Mouse (Mus musculus) left cerebral cortex, adult 2 months (tissue): ENCODE results near the gene Tk2. TPM values are rescaled to one million over a fixed set of nuclear protein-coding genes. Genes with fewer than 3 reads are reported as not detected.
A peak's percentile ranks its signal among the peaks of the same experiment; 100 is the strongest.
"Not testable (repeated sequence)": the region's sequence is repeated elsewhere in the genome, so short reads cannot be mapped to it uniquely, and the experiment has no call there.

Experiments
- DNase-seq, 2 experiments: peaks; one replicate each; pipeline ENCODE4 v3.0.0; 2021 to 2022; ENCODE audit warnings: low spot score in 2 of 2, mixed read lengths in 1 of 2; ENCODE audit errors: extremely low spot score in 1 of 2
- H3K27ac ChIP-seq: fragments of 200-600 bp; 2 replicates; pipeline ENCODE4 v1.8.1; 2022
- H3K4me3 ChIP-seq: fragments of 200-600 bp; 2 replicates; pipeline ENCODE4 v1.8.1; 2022
- CTCF ChIP-seq: fragments of 200-600 bp; IDR thresholded peaks from 2 replicates; pipeline ENCODE4 v1.8.1; 2022; ENCODE audit warnings: antibody characterized with exemption, mild to moderate bottlenecking, moderate library complexity
- intact Hi-C: fragments of 180-260 bp; cut with DNase I; formaldehyde crosslinking; loops from one replicate; pipeline ENCODE4 v1.15.1; 2025
- long read RNA-seq, 2 experiments: library from polyadenylated mRNA; stranded (forward); transcript quantifications; one replicate each; pipeline ENCODE4 v2.0.0; 2021; ENCODE audit warnings: borderline mapping rate in 2 of 2
- total RNA-seq, 2 experiments: library from RNA; stranded (reverse); gene quantifications; 2 replicates each; pipeline ENCODE4 v1.2.3; 2021

Tk2 gene
- 10 to 100 TPM; 40.3 to 41.6 TPM for total RNA-seq
- long read RNA-seq, experiment 1, transcript Tk2-201 (10 exons, 2,406 nt) = major isoform, 36 of 74 reads
- long read RNA-seq, experiment 1, transcript Tk2-202 (9 exons, 2,312 nt) = minor isoform, 12 of 74 reads
- long read RNA-seq, experiment 1, partial matches to known transcripts = 2 of 74 reads
- long read RNA-seq, experiment 1, other reads (novel, unspliced or antisense) = 23 of 74 reads
- long read RNA-seq, experiment 2, transcript Tk2-201 (10 exons, 2,406 nt) = major isoform, 28 of 66 reads
- long read RNA-seq, experiment 2, transcript Tk2-202 (9 exons, 2,312 nt) = minor isoform, 8 of 66 reads
- long read RNA-seq, experiment 2, partial matches to known transcripts = 2 of 66 reads
- long read RNA-seq, experiment 2, other reads (novel, unspliced or antisense) = 28 of 66 reads

DNA sequence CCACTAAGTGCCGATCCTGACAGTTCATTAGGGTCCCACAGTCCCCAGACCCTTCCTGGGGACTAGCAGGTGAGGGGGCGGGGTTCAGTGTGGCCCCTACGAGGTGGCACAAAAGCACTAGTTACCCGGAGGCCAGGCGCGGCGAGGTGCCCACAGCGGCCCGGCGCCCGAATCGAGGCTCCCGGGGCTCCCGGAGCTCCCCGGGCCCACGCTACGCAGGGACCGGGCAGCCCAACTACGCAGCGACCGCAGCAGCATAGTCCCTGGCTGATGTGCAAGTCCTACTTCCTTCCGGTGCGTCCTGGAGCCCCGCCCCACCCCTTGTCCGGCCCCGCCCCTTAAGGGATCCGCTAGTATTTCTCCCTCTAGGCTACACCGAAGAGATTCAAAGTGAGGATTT, at the start of gene Tk2:
TSS of gene Tk2 (minus strand) at position 283 of the 400 bp plus-strand sequence.
- Histone ChIP-seq H3K27ac (peak within 1 kb of the TSS; percentile 89), H3K4me3 (peak within 1 kb of the TSS; percentile 88)
- no peak for TF ChIP-seq CTCF
- intact Hi-C loops = no loop called here
- DNase-seq = peak; percentile 72 to 73

DNA sequence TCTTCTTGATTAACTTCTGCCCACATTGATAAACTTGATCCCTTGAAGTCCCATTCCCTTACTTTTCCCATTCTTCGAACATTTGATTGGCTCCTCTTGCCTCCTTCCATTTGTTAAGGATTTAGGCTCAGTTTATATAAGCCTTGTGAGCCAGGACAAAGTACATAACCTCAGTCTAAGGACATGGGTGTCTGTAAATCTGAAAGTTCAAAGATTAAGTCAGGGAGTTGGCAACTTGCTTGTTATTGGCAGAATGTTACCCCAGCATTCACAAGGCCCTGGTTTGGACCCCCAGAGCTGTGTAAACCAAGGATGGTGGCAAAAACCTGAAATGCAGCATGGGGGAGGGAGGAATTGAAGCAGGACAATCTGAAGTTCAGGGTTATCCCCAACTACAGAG, 46.0 kb upstream of the Tk2 start:
- no peak for DNase-seq
- TF ChIP-seq CTCF = no peak
- Histone ChIP-seq H3K4me3 (no peak overlapping the region), H3K27ac (no peak overlapping the region)
- intact Hi-C loops = no loop called here

DNA sequence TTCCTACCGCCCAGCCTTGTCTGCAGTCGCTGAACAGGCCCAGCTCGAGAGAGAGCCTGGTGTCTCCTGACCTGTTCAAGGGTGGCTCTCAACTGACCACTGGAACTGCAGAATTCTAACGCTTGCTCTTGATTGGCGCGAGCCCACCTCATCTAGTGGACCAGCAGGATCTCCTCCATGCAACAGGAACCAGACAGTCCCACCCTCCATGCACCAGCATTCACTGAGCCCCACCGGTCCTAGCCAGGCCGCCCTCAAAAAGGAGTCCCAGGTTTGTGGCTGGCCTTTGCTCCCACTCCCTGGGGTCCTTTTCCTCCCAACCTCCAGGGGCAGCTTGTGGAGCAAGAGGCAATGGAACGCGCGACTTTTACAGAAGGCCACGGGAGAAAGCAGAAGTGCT, 44.7 kb upstream of the Tk2 start, which contains the start of gene Cmtm2a:
TSS of gene Cmtm2a (minus strand) at position 101 of the 400 bp plus-strand sequence.
- H3K4me3 ChIP-seq, H3K27ac ChIP-seq, DNase-seq, intact Hi-C loops: not testable (repeated sequence)

DNA sequence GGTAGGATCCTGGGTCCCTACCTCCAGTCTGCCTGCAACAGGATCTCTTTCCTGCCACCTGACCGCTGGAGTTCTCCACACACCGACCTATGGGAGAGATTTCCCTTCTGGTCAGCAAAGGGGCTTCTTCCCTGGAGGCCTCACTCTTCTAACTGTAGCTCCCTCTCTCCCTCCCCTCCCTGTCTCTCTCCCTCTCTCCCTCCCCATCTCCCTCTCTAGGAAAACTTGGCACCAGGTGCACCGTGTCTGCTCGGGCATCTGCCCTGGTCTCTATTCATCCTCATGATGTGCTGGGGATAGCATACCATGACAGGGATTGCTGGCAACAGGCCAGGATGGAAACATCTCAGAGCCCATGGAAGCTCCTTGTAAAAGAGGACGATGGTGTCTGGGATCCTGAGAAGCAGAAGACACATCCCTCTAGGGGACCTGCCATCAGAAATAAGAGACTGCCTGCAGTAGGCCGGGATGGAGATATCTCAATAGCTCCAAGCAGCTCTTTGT, 20.6 kb upstream of the Tk2 start:
- no peak for TF ChIP-seq CTCF
- intact Hi-C loops = no loop called here
- no peak overlapping the region for H3K4me3 ChIP-seq
- no peak overlapping the region for H3K27ac ChIP-seq
- DNase-seq = no peak

DNA sequence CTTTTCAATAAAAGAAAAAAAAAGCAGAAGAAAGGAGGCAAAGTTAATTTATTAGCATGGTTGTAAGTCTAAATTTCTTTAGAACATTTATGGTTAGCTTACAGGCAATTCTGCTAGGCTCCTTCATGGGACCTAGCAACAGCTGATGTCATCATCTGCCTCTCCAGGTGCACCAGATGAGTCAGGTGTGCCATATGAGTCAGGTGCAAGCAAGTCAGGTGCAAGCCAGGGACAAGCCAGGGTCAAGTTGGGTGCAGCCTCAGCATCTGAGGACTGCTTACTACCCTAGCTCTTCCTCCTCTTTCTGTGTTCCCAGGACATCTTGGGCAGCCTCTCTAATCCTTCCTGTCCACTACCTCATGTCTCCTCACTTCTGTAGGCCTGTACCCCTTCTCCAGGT, 20.0 kb upstream of the Tk2 start:
- intact Hi-C loops = no loop called here
- no peak for TF ChIP-seq CTCF
- DNase-seq = no peak
- Histone ChIP-seq H3K27ac (no peak overlapping the region), H3K4me3 (no peak overlapping the region)

DNA sequence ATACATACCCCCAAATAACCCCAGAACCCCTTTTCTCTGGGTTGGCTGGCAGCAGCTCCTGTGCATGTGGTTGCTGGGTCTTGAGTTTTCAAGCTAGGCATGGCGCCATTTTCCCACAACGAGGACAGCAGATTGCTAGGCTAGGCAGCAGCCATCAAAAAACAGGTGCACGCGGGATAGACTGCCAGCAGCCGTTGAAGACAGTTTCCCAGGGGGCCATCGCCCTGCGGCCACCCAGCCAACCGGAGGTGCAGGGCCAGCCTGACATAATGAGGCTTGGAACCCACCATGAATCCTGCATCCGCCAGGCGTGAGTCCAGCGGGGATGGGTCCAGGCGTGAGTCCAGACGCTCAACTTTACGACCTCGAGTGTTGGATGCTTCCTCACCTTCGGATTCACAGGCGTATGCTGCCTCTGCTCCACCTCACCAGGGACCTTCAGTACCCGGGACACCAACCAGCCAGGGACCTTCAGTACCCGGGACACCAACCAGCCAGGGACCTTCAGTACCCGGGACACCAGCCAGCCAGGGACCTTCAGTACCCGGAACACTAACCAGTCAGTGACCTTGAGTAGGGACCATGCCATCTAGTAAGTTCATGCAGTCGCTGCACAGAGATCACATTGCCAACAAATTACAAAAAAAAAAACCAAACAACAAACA, 16.0 kb upstream of the Tk2 start:
- H3K27ac ChIP-seq, intact Hi-C loops, DNase-seq, H3K4me3 ChIP-seq: not testable (repeated sequence)

DNA sequence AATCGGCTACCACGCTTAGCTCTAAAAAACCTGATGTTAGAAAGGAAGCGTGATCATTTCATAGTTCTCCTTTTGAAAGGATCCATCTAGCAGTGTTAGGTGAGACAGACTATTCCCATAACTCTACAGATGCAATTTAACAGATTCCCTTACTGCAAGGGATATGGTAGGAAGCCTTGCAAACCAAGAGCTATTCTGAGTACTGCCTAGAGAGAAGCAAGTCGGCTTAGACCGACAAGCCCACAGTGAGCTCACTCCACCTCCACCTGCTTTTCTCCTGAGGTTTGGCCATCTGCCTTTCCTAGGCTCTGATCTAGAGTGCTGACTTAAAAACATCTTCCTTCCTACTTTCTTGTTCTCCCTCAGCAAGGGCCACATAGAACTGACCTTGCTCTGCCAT, 13.4 kb upstream of the Tk2 start:
- DNase-seq, H3K4me3 ChIP-seq, intact Hi-C loops: not testable (repeated sequence)
- H3K27ac ChIP-seq = peak overlapping the region; percentile 34; the same call in 1 of the 2 replicates

DNA sequence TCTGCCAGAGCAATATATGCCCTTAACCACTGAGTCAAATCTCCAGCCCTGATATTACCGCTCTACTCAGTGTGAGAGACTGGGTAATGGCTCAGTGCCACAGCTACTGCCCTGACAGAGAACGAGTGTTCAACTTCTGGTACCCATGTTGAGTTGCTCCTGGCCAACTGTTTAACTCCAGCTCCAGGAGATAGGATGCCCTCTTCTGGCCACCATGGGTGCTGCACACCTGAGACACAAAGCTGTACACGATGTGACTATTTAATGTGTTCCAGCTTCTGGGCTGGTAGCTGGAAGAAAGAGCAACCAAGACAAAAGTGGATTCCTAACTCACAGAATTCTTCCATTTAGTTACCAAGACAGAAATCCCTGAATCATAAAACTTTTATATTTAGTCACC, 4.7 kb upstream of the Tk2 start:
- H3K4me3 ChIP-seq = no peak overlapping the region
- DNase-seq = no peak
- no peak overlapping the region for H3K27ac ChIP-seq
- intact Hi-C loops = no loop called here
- peak; percentile 26 for TF ChIP-seq CTCF

DNA sequence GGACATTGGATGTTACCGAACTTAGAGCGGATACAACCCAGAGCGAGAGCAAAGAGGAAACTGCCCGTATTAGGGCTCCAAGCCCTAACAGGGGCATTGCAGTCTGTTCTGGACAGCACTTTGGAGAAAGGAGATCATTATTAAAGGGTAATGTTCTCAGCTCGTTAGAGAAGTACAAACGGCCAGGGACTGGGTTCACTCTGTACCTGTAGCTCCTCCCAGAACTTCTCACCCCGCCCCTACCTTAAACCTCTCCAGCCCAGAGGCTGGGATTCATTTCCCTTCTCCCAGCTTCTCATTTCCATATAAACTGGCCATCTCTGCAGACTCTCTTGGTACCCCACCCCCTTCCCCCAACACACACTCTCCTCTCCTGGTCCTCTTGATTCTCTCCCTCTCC, 3.1 kb upstream of the Tk2 start:
- intact Hi-C loops = loop anchor here (2.0 kb wide), 2 partner anchors 89 to 183 kb away; no protein-coding TSS in a partner anchor
- DNase-seq = no peak
- TF ChIP-seq CTCF = no peak
- no peak overlapping the region for H3K27ac ChIP-seq
- peak overlapping the region; percentile 65 for H3K4me3 ChIP-seq

DNA sequence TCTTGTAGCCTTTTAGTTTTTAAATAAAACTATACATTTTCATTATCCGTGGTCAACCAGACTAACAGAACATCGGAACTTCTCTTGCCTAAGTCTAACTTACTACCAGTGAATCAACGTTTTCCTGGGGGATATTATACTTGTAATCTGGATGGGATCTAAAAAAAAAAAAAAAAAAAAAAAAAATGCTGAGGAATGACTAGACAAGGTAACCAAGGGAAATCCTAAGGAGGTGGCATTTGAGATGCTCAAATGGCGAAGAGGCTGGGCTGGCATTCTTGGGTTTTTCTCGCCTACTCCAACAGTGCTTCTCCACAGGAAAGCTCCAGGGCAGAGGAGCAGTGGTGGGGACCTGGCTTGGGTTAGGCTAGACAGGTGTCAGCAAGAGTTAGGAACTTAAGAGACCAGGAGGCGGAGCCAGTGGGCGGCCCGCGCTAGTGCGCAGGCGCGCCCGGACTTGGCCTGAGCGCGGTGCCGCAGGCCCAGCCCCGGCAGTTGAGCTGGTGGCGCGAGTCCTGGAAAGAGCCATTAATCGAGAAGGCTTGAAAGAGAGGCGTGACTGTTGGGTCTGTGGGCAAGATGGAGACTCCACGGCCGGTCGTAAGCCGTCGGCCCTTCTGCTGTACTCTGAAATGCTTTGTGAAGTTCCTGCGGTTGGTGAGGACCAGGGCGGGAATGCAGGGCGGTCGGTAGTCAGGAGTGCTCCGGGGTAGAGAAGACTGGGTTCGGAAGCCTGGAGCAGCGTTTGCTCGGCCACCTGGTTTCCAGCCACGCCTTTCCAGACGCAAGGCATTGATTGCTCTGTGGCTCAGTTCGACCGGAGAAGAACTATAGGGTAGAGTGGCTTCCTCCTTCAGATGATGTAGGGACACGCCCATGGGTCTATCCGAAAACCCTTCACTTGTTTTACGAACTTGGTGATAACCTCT, 2.3 kb upstream of the Tk2 start, which contains the start of gene Cklf:
TSS of gene Cklf (plus strand) at position 423 of the 929 bp plus-strand sequence.
- peak; percentile 70 to 71 for DNase-seq
- intact Hi-C loops = loop anchor here (2.0 kb wide), 2 partner anchors 90 to 184 kb away; no protein-coding TSS in a partner anchor
- Histone ChIP-seq H3K4me3 (peak within 1 kb of the TSS; percentile 65), H3K27ac (no peak within 1 kb of the TSS)
- peak; percentile 37 for TF ChIP-seq CTCF

DNA sequence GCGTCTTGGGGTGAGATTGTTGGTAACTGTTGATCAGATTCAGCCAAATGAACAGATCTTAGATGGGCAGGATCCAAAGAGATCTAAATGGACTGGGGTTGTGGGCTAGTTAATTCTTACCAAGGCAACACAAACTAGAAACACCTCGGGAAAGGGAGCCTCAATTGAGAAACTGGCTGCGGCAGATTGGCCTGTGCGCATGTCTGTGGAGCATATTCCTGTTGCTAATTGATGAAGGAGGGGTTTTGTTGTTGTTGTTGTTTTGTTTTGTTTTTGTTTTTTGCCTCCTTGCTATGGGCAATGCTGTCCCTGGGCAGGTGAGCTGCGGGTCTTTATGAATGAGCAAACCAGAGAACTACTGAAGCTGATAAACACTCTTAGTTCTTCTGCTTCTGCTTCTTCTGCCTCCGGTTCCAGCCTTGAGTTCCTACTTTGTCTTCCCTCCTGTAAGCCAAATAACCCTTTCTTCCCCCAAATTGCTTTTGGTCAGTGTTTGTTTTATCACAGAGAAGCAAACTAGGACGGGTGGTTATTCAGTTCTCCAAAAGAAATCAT, 1.2 kb upstream of the Tk2 start:
- intact Hi-C loops = no loop called here
- no peak for TF ChIP-seq CTCF
- DNase-seq = no peak
- H3K4me3 ChIP-seq = no peak overlapping the region
- no peak overlapping the region for H3K27ac ChIP-seq
